Mouse (Mus musculus) c-Kit-positive CD71-negative TER-119-negative erythroid progenitor cells, embryonic 14.5 days (primary cell): ENCODE results near the gene Slc7a11.

Experiments
- DNase-seq: peaks from one replicate; pipeline ENCODE4 v3.0.0-alpha.2; 2013; ENCODE audit warnings: low read depth

Gene Slc7a11

DNA sequence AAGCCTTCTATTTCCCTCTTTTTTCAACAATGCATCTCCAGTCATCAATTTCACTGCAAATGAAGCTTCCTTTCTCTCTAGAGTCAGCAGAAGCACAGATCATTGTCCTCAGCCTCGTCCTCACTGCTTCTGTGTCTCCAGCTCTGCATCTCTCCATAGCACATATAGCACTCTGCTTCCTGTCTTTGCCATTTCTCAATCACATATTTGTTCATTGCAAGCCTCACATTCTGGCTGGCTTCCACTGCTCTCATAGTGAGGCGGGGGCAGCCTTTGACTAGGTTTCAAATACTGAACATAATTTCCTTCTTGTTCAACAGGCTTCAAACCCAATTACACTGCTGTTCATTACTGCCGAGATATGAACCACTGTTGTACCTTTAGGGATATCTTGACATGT is 305.1 kb downstream of the Slc7a11 start:
- no peak for DNase-seq

DNA sequence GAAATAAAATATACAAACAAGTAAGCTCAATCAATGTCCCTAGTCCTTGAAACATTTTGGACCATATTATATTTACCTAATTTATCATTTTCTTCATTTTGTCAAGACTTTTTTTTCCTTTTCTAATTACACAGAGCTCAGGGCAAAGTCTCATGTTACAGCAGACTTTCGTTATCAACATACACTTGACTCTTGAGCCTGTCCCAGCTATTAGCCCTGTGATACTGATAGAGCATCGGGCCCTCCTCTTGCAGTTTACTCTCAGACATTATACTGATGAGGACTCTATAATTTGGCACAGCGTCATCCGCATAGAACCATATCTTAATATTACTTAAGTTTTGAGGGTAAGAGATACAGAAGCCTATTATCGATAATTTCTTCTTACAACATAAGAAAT is 311.2 kb downstream of the Slc7a11 start:
- DNase-seq = no peak

DNA sequence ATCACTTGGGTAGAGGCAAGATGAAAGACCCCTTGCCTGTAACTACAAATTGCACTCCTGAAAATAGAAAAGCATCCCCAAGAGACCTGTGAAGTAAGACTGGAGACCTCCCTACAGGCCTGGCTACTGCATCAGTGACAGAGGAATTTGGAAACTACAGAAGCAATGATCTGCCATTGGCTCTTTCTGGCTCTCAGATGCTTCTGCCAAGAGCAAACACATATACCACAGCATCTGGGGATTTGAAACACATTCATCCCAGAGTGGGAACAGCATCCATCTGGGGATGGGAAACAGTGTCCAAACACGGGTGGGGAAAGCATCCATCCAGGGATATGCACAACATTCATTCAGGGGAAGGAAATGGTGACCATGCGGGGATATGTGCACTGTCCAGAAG is 313.1 kb downstream of the Slc7a11 start:
- no peak for DNase-seq

DNA sequence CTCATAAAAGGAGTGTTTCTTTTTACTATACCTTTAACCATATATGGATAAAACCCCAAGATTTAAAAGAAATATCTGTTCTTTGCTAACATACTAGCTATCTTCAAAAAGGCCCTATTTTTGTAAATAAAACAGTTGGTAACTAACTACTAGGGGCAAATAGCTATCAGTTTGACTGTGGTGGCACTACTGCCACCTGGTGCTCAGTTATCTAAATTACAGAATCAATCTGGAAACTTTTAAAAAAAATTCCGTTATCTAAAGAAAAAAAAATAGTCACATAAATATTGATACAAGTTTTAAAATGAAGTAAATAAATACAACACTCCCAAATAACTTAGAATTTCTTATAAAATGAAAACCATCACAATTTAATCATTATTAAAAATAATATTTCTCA is 322.4 kb downstream of the Slc7a11 start:
- no peak for DNase-seq

DNA sequence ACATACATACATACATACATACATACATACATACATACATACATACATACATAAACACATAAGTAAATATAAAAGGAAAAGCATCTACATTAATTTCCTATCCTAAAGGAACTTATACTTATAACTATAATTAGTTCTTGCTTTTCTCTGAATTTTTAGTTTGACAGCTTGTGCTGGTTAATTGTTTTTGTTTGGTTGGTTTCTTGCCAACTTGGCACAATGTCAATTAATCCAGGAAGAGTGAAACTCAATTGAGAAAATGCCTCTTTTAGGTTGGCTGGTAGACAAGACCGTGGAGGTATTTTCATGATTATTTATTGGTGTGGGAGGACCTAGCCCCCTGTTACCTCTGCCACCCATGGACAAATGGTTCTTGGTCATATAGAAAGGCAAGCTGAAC is 327.1 kb downstream of the Slc7a11 start:
- no peak for DNase-seq

DNA sequence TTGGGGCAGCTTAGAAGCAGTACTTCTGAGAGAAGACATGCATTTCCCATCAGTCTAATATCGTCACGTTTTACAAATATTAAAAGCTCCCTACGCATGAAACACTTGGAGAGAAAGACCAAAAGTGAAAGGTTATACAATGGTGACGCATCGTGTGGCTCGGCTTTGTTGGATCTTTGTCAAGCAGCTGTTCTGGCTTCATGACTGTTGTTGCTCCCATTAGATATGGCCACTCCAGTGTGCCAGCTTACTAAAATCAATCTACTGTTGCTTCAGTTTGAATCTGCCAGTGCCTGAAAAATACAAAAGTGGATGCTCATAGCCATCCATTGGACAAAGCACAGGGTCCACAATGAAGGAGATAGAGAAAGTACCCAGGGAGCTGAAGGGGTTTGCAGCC is 337.9 kb downstream of the Slc7a11 start:
- no peak for DNase-seq

DNA sequence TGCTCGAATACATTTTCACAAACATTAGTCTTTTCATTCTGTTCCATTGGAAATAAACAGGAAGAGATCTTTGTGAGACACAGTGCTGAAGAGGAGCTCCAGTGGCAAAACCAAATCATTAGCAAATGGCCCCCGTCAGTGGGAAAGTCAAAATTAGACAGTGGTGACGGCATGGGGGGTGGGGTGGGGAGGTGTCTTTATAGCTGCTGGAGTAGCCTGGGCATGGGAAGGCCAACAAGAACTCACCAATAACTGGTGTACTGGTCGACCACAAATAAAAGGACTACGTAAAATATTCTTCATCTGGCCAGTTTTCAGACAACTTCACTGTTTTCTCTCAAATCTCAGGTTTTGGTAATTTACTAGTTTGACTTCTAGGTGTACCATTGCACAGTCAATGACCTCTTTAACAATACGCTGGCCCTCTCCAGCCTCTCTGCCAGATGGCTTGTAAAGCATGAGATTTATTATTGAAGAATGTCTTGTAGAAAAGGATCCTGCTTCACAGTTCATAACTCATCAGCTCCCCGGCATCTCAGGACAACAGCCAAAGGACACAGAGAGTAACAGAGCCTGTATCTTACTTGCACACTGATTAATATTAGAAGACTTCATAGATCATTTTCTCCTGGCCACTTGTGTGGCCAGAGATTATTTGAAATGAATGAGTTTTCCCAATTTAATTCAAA is 348.9 kb downstream of the Slc7a11 start:
- no peak for DNase-seq

DNA sequence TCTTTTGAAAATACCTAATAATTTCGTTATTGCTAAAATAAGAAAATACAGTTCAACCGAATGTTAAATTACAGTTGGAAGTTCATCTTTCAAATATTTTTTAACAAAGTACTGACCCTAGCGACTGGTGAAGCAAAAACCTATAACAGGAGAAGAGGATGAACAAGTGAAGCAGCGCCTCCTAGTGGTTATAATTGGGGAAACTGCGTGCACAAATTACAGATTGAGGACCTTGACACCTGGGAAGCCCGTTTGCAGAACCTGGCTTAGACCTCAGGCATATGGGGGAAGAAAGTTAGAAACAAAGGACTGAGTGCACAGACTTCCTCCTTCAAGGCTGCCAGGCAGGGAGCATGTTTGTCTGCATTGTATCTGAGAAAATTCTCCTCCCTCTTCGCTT is 366.4 kb downstream of the Slc7a11 start:
- DNase-seq = peak; percentile 39

DNA sequence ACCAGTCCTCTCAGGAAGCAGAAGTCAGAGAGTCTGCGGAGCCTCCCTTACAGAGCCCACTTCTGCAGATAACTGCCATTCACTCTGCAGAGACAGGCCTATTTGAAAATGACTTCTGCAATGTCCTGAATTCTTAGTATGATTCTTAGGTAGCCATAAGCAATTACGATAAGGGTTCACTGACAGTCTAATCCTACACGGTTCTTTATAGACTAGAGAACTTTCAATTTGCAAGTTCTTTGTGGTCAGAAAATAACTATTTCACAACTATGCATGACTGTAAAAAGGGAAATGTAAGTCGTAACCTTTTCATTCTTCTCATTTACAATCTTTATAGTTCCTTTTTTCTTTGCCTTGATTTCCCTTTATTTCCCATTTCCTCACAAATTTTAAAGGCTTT is 380.0 kb downstream of the Slc7a11 start:
- DNase-seq = no peak

DNA sequence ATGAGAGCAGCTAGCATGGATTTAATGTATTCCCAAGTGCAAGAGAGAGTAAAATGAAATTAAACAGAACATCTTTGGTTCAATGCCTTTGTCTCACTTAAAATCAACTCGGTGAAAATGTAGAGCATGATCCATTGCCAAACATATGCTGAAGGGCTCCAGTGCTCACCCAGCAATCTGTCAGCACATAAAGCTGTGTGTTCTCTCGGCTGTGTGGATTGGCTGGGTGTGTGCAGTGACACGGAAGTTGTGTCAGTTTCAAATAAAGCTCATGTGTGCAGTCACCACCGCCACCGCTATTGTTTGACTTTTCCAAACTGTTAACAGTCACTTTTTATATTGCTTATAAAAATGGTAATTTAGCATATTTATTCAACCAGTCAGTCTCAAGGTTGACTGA is 398.7 kb downstream of the Slc7a11 start:
- DNase-seq = no peak

DNA sequence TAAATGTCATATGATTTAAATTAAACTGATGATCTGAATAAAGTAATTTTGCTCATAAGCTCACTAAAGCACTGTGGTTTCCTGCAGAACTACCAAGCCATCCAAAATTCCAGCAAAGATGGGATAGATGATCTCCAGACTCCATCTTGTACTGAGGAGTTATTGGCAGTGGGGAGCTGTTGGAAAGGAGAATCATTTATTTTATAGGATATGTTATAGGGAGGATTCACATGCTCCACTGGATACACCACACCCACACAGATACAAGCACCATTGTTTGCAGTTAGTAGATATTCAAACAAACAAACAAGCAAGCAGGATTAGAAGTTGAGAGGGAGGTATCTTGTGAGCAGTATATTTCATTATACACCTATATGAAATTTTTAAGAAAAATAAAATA is 399.3 kb downstream of the Slc7a11 start:
- no peak for DNase-seq

DNA sequence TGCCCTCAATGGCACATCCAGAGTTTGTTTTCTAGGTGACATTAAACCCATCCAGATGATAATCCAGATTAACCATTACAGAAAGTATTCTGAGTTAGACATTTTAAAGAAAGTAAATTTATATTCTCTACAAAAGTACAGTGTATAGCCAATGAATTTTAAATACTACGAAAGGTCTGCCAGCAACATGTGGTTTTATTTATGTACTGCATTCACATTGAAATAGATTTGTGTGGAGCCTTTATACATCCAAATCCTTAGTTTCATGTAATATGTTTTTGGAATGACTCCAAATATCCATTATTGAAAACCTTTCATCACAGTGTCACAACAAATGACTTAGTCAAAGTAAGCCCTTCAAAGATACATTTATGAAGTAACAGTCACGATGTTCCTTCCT is 402.3 kb downstream of the Slc7a11 start:
- DNase-seq = no peak

DNA sequence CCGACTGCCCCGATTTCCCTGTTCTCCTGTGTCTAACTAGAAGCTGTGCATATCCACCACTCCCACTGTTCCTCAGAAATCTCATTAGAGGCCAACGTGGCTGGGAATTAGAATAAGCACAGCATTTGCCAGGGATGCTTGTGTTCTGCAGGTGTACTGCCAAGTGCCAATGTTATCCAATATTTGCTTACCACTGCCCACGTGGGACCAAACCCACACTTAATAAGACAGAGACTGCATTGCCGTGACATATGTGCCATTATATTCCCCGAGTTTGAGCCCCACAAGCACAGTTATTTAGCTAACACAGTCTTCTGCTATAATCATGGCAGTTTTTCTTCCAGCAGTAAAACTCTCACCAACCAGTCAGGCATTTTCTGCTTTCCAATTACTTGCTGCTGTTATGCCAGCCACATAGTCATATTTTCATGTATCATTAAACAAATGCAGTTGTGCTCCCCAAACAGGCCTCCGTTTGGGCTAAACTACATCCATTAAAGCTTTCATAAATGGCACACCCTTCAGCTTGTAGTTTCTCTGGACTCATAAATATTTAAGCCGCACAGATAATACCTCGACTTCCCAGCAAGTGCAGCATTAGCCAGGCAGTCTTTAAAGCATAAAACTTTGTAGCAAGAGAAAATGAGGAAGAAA is 407.4 kb downstream of the Slc7a11 start:
- no peak for DNase-seq

DNA sequence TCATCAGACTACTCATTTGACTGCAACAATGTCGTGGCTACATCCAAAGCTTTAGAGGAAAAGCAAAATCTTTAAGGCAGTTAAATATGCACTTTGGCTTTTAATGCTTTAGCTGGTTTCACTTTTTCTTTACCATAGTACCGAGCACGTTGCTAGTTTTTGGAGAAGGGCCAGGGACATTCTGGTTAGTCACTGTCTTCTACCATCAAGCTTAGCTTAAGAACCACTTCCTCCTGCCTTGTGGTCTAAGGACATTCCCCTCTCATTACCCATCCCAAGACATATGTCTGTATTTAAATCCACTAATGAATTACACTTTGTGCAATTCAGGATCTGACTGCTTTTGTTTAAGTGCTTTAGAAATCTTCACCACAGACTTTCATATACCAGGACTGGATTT is 410.1 kb downstream of the Slc7a11 start:
- DNase-seq = no peak

DNA sequence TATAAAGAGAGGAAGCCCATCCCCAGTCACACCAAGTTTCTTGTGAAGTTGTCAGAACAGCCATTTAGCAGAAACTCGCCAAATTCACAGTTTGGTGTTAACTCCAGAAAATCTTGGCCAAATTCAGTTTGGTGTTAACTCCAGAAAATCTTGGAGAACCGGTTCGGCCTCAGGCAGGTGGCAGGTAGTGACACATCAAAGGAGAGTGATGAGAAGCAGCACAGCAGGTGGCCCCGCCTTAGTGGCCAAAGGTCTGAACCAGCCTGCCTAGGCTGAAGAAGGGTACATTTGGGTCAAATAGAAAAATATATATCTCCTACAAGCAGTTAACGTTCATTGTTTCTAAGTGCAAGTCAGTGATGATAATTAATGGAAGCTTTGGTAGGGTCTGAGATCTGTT is 417.4 kb downstream of the Slc7a11 start:
- no peak for DNase-seq

DNA sequence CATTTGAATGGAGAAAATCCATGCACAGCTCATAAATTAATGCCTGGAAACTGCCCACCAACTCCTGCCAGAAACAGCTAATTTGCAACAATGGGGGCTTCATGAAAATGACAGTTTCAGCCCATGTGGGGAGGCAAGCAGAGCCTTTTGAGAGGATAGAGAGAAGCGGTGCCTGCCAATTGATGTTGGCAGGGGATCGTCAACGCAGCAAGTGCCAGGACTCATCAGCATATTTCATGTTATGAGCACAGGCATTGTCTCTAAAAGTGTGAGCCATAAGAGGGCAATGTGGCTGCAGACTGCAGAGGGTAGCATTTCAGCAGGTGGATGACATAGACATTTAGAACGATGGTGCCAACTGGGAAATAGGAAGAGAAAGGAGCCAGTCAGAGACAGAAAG is 429.0 kb downstream of the Slc7a11 start:
- DNase-seq = no peak

DNA sequence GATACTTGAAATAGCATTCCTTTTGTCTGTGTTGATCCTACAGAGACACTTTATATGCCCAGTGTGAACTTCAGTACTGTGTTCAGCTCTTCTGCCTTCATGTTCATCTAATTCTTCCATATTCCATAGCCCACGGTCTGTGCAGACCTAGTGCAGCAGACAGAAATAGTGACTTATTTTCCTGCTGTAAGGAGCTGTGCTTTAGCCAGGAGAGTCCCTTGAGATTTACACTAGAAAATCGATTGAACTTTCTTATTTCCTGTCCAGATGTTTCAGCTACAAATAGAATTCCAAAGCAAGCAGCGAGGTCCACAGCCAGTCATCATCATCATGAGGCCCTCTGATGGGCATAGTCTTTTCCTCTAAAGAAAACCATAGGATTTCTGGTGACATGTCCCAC is 431.4 kb downstream of the Slc7a11 start:
- no peak for DNase-seq

DNA sequence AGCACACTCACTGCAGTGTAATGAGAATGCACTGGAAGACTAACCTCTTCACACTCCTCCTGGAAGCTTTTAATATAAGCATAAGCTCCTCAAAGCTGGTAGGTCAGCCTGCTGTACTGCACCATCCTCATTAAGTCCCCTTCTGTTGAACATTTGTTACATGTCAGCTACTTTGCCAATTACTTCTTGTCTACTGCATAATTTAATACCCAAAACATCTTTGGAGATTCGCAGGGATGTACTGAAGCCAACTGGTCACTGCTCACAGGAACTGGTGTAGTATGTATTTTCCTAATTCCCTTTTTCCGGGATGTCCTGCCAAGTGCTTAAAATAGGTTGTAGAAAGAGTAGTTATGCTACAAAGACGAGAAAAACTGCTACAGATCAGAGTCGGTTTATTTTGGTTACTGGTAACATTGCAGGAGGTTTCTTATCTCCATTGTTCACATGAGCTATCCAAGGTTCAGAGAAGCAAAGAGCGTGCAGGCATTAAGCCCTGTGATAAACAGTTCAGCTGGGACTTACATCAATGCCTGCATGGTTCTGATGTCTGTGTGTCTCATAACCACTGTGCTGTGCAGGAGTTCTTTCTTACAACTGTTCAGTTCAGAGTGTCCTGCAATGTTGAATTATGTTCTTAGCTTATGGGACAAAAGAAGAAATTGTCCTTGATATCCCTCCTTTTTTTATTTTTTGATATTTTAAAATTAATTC is 439.3 kb downstream of the Slc7a11 start:
- DNase-seq = no peak

DNA sequence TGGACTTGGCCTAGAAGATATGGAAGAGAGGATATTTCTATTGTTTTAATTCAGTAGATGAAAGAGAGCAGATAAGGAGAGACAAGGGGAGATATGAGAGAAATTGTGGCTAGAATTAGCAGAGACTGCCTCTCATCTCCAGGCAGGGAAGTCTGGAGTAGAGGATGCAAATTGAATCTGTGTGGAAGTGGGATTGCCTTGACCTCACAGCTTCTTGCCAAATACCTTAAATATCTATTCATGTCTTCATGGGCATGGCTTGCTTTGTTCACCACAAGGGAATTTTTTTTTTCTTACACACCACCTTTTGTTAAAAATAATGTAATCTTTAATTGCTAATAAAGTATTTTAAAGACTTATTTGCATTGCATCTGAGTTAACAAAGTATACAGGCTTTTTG is 441.3 kb downstream of the Slc7a11 start:
- DNase-seq = no peak

DNA sequence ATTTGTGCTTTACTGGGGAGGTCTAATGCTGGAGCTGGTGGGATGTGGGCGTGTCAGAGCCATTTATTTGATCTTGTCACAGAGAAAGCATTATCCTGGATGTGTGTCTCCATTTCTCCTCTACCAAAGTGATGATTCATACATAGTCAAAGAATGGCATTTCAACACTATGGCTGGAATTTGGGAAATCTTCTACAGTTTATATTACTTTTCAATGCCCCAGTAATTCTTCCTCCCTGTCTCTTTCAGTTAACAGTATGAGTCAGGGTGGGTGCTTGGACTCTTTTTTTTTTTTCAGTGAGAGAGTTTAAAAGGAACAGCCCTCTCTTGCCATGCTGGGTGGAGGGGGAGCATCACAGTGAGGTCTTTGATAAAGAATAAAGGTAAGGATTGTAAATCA is 441.8 kb downstream of the Slc7a11 start:
- DNase-seq = no peak

DNA sequence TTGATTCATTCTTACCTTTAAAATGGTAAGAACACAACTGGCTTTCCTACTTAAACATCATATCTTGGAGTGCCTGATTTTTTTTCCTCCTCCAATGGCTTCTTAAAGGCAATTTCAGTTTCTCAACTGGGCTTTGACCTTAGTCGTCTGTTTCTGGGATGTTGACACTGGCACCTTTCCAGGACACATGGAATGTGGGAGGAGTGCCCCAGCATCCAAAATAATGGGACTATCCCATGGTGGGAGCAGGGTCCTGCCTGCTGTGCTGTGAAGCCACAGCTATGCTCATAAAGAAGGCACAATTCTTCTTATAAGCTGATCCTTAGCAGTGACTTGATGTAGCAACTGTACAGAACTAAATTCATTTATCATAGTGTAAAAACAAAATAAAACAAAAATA is 450.5 kb downstream of the Slc7a11 start:
- DNase-seq = no peak

DNA sequence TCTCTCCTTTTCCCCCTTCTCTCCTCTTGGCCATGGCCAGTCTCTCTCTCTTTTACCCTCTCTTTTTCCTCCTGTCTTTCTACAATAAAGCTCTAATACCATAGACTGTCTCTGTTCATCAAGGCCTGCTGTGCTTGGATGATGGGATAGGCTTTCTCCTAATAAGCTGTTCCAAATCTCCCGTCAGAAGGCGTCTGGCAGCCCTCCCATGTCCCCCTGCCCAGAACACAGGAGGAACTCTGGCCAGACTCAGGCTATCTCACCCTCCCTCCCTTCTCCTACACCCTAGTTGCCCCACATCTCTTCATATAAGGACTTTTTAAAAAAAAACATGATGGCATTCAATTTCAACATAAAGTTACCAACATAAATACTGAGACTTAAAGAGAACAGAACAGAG is 456.2 kb downstream of the Slc7a11 start:
- no peak for DNase-seq

DNA sequence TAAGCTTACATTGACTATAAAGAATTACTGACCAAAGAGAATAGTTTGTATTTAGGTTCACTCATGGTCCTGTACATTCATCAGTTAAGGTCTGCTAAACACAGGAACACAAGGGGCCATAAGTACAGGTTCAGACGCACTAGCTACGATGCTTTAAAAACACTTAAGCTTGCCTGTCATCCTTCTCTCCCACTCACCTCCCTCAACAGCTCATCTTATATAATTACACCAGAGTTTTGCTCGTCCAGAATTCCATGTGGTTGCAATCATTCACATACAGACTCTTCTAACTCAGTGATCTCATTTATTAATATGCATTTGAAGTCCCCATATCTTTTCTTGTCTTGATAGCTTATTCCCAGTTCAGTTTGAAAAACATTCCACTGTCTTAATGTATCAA is 458.6 kb downstream of the Slc7a11 start:
- no peak for DNase-seq
